Mouse (Mus musculus): ENCODE results near the gene Usp53. TPM values are rescaled to one million over a fixed set of nuclear protein-coding genes. Genes with fewer than 3 reads are reported as not detected.
"Not testable (repeated sequence)": the region's sequence is repeated elsewhere in the genome, so short reads cannot be mapped to it uniquely, and the experiment has no call there.

The Usp53 gene
- polyA plus RNA-seq, 1 experiment from 2014 or later, result 12.7 TPM

- WGBS, result 75% methylated on average over 3 of the region's 3 CpGs
- Histone ChIP-seq H3K27me3 (replicated peaks; ENCODE audit: control insufficient read depth, insufficient read depth, low read length) (no peaks in the 10 kb centered on the region), H3K9ac (ENCODE audit: low read length) (no peak overlapping the region), H3K4me1 (replicated peaks; ENCODE audit: control insufficient read depth, insufficient read depth, low read length) (0 out of 2 replicates have a peak, but pooled peaks cover 2% of the 10 kb centered on the region), H3K36me3 (ENCODE audit: control insufficient read depth, insufficient read depth, low read length) (no peaks in the 10 kb centered on the region), H3K4me3 (ENCODE audit: low read depth, low read length) (no peak overlapping the region), H3K9me3 (ENCODE audit: control insufficient read depth, low read length) (no peaks in the 10 kb centered on the region), H3K4me2 (ENCODE audit: low read length) (no peak overlapping the region), H3K27ac (ENCODE audit: low read depth) (no peak overlapping the region)
- DNase-seq (ENCODE audit: low spot score), result no peak
- no peak for ATAC-seq (replicated peaks; ENCODE audit: low FRiP score, low TSS enrichment, low read depth)
Measured at GRCm38 (mm10) chr3:122974833-122975232, 9.5 kb downstream of the Usp53 start.

- WGBS, result 68% methylated on average over 3 of the region's 3 CpGs
- H3K9ac ChIP-seq (ENCODE audit: low read length), result no peak overlapping the region
- H3K4me2 ChIP-seq (ENCODE audit: low read length), result no peak overlapping the region
- 0 out of 2 replicates have a peak, but pooled peaks cover 2% of the 10 kb centered on the region for H3K4me1 ChIP-seq (replicated peaks; ENCODE audit: control insufficient read depth, insufficient read depth, low read length)
- H3K4me3 ChIP-seq (ENCODE audit: low read depth, low read length), result no peak overlapping the region
- peaks cover 9% of the 10 kb centered on the region for H3K36me3 ChIP-seq (ENCODE audit: control insufficient read depth, insufficient read depth, low read length)
- no peaks in the 10 kb centered on the region for H3K27me3 ChIP-seq (replicated peaks; ENCODE audit: control insufficient read depth, insufficient read depth, low read length)
- DNase-seq (ENCODE audit: low spot score), result no peak
- H3K27ac ChIP-seq (ENCODE audit: low read depth), result no peak overlapping the region
- H3K9me3 ChIP-seq (ENCODE audit: control insufficient read depth, low read length), result no peaks in the 10 kb centered on the region
- no peak for ATAC-seq (replicated peaks; ENCODE audit: low FRiP score, low TSS enrichment, low read depth)
Measured at GRCm38 (mm10) chr3:122972126-122972822, 12.0 kb downstream of the Usp53 start.

GRCm38 (mm10) chr3:122968391-122968790 lies 15.9 kb downstream of the Usp53 start:
- Histone ChIP-seq H3K4me2 (ENCODE audit: low read length) (no peak overlapping the region), H3K4me3 (ENCODE audit: low read depth, low read length) (no peak overlapping the region), H3K4me1 (replicated peaks; ENCODE audit: control insufficient read depth, insufficient read depth, low read length) (no peaks in the 10 kb centered on the region), H3K27me3 (replicated peaks; ENCODE audit: control insufficient read depth, insufficient read depth, low read length) (no peaks in the 10 kb centered on the region), H3K36me3 (ENCODE audit: control insufficient read depth, insufficient read depth, low read length) (peaks cover 9% of the 10 kb centered on the region), H3K9me3 (ENCODE audit: control insufficient read depth, low read length) (no peaks in the 10 kb centered on the region), H3K27ac (ENCODE audit: low read depth) (no peak overlapping the region), H3K9ac (ENCODE audit: low read length) (no peak overlapping the region)
- DNase-seq (ENCODE audit: low spot score), result no peak
- ATAC-seq (replicated peaks; ENCODE audit: low FRiP score, low TSS enrichment, low read depth), result no peak
- WGBS, result 88% methylated on average over 9 of the region's 9 CpGs

- Histone ChIP-seq H3K4me3 (ENCODE audit: low read depth, low read length) (no peak overlapping the region), H3K27me3 (replicated peaks; ENCODE audit: control insufficient read depth, insufficient read depth, low read length) (no peaks in the 10 kb centered on the region), H3K9me3 (ENCODE audit: control insufficient read depth, low read length) (no peaks in the 10 kb centered on the region), H3K4me1 (replicated peaks; ENCODE audit: control insufficient read depth, insufficient read depth, low read length) (no peaks in the 10 kb centered on the region), H3K36me3 (ENCODE audit: control insufficient read depth, insufficient read depth, low read length) (peaks cover 19% of the 10 kb centered on the region), H3K4me2 (ENCODE audit: low read length) (no peak overlapping the region), H3K9ac (ENCODE audit: low read length) (no peak overlapping the region), H3K27ac (ENCODE audit: low read depth) (no peak overlapping the region)
- ATAC-seq (replicated peaks; ENCODE audit: low FRiP score, low TSS enrichment, low read depth) (no peak), DNase-seq (ENCODE audit: low spot score) (no peak)
- 84% methylated on average over 5 of the region's 5 CpGs for WGBS
Measured at GRCm38 (mm10) chr3:122964301-122964700, 20.0 kb downstream of the Usp53 start.

GRCm38 (mm10) chr3:122950129-122950528 lies 34.2 kb downstream of the Usp53 start:
- 93% methylated on average over 2 of the region's 2 CpGs for WGBS

GRCm38 (mm10) chr3:122943387-122943890 lies 40.9 kb downstream of the Usp53 start:
- DNase-seq (ENCODE audit: low spot score) (no peak), ATAC-seq (replicated peaks; ENCODE audit: low FRiP score, low TSS enrichment, low read depth) (no peak)
- H3K4me2 ChIP-seq (ENCODE audit: low read length), result no peak overlapping the region
- H3K36me3 ChIP-seq (ENCODE audit: control insufficient read depth, insufficient read depth, low read length), result no peaks in the 10 kb centered on the region
- no peak overlapping the region for H3K27ac ChIP-seq (ENCODE audit: low read depth)
- no peaks in the 10 kb centered on the region for H3K4me1 ChIP-seq (replicated peaks; ENCODE audit: control insufficient read depth, insufficient read depth, low read length)
- H3K9me3 ChIP-seq (ENCODE audit: control insufficient read depth, low read length), result no peaks in the 10 kb centered on the region
- WGBS, result 78% methylated on average over 6 of the region's 6 CpGs
- no peak overlapping the region for H3K9ac ChIP-seq (ENCODE audit: low read length)
- no peak overlapping the region for H3K4me3 ChIP-seq (ENCODE audit: low read depth, low read length)
- H3K27me3 ChIP-seq (replicated peaks; ENCODE audit: control insufficient read depth, insufficient read depth, low read length), result no peaks in the 10 kb centered on the region

More at GRCm38 (mm10) chr3:122950129-122950528, 34.2 kb downstream of the Usp53 start:
- Histone ChIP-seq H3K27ac (ENCODE audit: low read depth) (no peak overlapping the region), H3K4me1 (replicated peaks; ENCODE audit: control insufficient read depth, insufficient read depth, low read length) (no peaks in the 10 kb centered on the region), H3K9me3 (ENCODE audit: control insufficient read depth, low read length) (no peaks in the 10 kb centered on the region), H3K4me3 (ENCODE audit: low read depth, low read length) (no peak overlapping the region), H3K9ac (ENCODE audit: low read length) (no peak overlapping the region), H3K4me2 (ENCODE audit: low read length) (no peak overlapping the region), H3K27me3 (replicated peaks; ENCODE audit: control insufficient read depth, insufficient read depth, low read length) (no peaks in the 10 kb centered on the region), H3K36me3 (ENCODE audit: control insufficient read depth, insufficient read depth, low read length) (peaks cover 14% of the 10 kb centered on the region; the same call in 1 of the 2 replicates)
- DNase-seq (ENCODE audit: low spot score) (no peak), ATAC-seq (replicated peaks; ENCODE audit: low FRiP score, low TSS enrichment, low read depth) (no peak)

- H3K27ac ChIP-seq (ENCODE audit: low read depth), result no peak overlapping the region
- H3K36me3 ChIP-seq (ENCODE audit: control insufficient read depth, insufficient read depth, low read length), result peaks cover 4% of the 10 kb centered on the region; the same call in 1 of the 2 replicates
- no peaks in the 10 kb centered on the region for H3K9me3 ChIP-seq (ENCODE audit: control insufficient read depth, low read length)
- H3K4me2 ChIP-seq (ENCODE audit: low read length), result no peak overlapping the region
- H3K4me3 ChIP-seq (ENCODE audit: low read depth, low read length), result no peak overlapping the region
- no peaks in the 10 kb centered on the region for H3K4me1 ChIP-seq (replicated peaks; ENCODE audit: control insufficient read depth, insufficient read depth, low read length)
- no peaks in the 10 kb centered on the region for H3K27me3 ChIP-seq (replicated peaks; ENCODE audit: control insufficient read depth, insufficient read depth, low read length)
- ATAC-seq (replicated peaks; ENCODE audit: low FRiP score, low TSS enrichment, low read depth), result no peak
- WGBS, result 75% methylated on average over 2 of the region's 2 CpGs
- peak; percentile 61 for DNase-seq (ENCODE audit: low spot score)
- no peak overlapping the region for H3K9ac ChIP-seq (ENCODE audit: low read length)
Measured at GRCm38 (mm10) chr3:122939215-122939614, 45.1 kb downstream of the Usp53 start.

GRCm38 (mm10) chr3:122937176-122937575 lies 47.1 kb downstream of the Usp53 start:
- 81% methylated on average over 13 of the region's 13 CpGs for WGBS
- not testable (repeated sequence) for H3K4me2 ChIP-seq (ENCODE audit: low read length); H3K4me1 ChIP-seq (replicated peaks; ENCODE audit: control insufficient read depth, insufficient read depth, low read length); H3K9me3 ChIP-seq (ENCODE audit: control insufficient read depth, low read length); H3K36me3 ChIP-seq (ENCODE audit: control insufficient read depth, insufficient read depth, low read length); ATAC-seq (replicated peaks; ENCODE audit: low FRiP score, low TSS enrichment, low read depth); H3K9ac ChIP-seq (ENCODE audit: low read length); H3K27me3 ChIP-seq (replicated peaks; ENCODE audit: control insufficient read depth, insufficient read depth, low read length); H3K4me3 ChIP-seq (ENCODE audit: low read depth, low read length); DNase-seq (ENCODE audit: low spot score); H3K27ac ChIP-seq (ENCODE audit: low read depth)

GRCm38 (mm10) chr3:122932466-122932865 lies 51.8 kb downstream of the Usp53 start:
- Histone ChIP-seq H3K4me2 (ENCODE audit: low read length) (no peak overlapping the region), H3K27ac (ENCODE audit: low read depth) (no peak overlapping the region), H3K9me3 (ENCODE audit: control insufficient read depth, low read length) (no peaks in the 10 kb centered on the region), H3K36me3 (ENCODE audit: control insufficient read depth, insufficient read depth, low read length) (peaks cover 8% of the 10 kb centered on the region), H3K27me3 (replicated peaks; ENCODE audit: control insufficient read depth, insufficient read depth, low read length) (no peaks in the 10 kb centered on the region), H3K4me1 (replicated peaks; ENCODE audit: control insufficient read depth, insufficient read depth, low read length) (no peaks in the 10 kb centered on the region), H3K4me3 (ENCODE audit: low read depth, low read length) (no peak overlapping the region), H3K9ac (ENCODE audit: low read length) (no peak overlapping the region)
- WGBS, result 90% methylated on average over 1 of the region's 1 CpGs
- DNase-seq (ENCODE audit: low spot score), result no peak
- ATAC-seq (replicated peaks; ENCODE audit: low FRiP score, low TSS enrichment, low read depth), result no peak
